Mouse (Mus musculus) cerebellum, adult 9-11 months (tissue): ENCODE measurements at regions not wholly inside any gene's neighbourhood (a gene's known extent, or its start where the extent isn't known, plus 50 kb on each side); places are given as distances from the start of the nearest gene placed in this dataset.

Experiments used
- DNase-seq: peaks from one replicate; pipeline ENCODE4 v3.0.0; 2022

DNA sequence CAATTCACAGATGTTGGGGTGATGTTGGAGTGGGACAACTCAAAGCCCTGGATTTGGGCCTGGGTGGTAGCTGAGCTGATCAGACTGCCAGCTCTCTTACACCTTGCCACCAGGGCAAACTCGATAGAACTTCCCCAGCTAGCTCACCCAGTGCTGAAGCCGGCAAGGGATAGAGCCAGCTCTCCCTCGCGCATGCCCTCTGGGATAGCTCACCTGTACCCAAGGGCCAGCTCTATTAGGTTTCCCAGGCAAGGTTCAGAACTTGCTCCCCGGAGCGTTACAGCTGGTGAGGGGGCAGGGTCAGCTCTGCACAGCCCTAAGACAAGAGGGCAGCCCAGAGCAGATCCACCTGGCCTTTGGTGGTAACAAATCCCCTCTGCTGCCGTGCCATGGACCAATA is 54.1 kb upstream of the 1700012A03Rik start:
- no peak for DNase-seq

DNA sequence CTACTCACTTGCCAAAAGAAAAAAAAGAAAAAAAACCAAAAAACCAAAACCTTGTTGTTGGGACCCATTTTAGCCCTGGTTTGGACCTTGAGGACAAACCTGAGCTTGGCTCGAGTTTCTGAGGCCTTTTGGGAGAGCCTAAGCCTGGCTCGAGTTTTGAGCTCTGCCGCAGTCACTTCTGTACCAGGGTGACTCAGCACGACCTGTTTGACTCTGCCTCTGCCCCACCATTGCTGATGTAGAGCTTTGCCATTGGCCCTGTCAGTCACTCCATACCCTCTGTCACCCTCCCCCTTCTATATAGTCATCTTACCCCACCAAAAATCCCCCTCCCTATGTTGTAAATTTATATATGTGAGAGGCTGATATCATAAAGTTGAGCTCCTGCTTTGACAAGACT is 54.8 kb upstream of the 1700012A03Rik start:
- no peak for DNase-seq

DNA sequence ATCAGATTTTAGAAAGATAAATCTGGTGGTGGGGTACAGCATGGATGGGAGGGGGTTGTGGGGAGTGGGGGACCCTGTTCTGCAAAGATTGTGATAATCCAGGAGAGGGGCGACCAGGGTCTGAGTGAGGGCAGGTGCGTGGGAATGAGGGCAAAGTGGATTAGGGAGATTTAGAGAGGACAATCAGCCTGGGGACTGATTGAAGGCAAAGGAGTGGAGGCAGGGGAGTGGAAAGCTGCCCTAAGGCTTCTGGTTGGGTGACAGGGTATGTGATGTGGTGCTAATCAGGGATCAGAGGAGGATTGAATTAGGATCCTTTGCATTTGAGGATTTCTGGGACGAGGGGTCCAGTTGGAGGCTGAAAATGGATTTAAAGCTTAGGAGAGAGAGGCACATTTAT is 64.3 kb upstream of the 1700012A03Rik start:
- DNase-seq: no peak

DNA sequence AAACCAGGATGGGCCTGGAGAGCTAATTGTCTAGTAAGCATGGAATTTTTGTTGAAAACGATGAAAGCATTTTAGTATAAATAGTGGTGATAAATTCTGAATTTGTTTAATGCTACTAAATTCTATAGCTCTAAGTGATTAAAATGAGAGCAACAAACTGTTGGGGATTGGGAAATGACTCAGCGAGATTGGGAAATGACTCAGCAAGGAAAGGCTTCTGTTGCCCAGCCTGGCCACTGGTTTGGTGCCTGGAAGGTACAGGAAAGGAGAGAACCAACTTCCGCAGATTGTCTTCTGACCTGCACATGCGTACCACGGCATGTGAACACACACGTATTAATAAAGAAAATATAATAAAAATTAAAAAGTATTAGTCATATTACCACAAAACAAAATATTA is 73.3 kb upstream of the 1700012A03Rik start:
- DNase-seq: no peak

DNA sequence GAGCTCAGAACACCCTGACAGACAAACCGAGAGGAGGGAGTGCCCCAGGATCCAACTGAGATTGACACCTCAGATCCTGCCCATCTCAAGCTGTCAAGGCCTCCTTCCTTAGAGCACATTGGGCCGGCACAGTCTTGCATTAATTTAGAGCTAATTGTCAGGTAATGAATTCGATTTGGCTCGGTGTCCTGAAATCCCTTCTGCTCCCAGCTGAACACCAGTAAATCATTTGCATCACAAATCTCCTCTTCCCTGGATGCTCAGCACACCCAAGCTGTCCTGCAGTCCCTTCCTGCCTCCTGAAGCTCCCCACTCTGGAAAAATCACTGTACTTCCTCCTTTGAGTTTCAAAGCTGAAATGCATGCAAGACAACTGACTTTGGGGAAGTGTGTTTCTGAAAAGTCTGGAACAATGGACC is 102.0 kb upstream of the 1700012A03Rik start:
- DNase-seq: no peak

DNA sequence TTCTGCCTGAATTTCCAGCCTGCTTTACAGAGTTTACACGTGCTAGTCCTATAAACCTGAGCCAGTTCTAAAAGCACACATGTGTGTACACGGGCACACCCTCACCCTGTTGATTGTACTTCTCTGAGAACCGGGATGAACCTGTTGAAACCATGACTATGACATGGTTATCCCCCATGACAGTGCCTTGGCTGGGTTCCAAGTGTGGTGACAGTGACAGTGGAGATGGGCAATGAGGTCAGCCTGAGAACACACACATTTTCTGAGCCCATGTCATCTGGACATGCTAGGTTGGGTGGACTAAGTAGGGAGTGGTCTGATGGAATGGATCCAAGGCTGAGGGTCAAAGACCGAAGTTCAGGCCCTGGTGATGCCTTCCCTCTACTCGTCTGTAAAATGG is 103.5 kb upstream of the 1700012A03Rik start:
- no peak for DNase-seq

DNA sequence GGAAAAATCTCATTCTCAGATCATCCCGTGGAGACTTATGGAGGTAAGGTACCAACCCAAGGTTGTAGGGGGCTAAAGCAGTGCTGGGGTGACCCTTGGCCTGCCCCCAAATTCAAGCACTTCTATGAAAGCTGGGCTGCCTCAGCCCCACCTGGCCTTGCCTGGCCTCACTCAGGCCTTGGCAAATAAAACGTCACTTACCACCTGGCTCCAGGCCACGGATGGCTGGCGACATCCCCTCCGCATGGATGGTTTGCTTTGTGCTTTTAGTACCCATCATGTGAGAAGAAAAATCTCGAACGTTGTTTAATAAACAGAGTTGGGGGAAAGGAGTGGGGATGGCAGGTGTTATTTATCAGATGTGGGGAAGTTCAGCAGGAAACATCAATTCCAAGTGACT is 104.7 kb upstream of the 1700012A03Rik start:
- no peak for DNase-seq

DNA sequence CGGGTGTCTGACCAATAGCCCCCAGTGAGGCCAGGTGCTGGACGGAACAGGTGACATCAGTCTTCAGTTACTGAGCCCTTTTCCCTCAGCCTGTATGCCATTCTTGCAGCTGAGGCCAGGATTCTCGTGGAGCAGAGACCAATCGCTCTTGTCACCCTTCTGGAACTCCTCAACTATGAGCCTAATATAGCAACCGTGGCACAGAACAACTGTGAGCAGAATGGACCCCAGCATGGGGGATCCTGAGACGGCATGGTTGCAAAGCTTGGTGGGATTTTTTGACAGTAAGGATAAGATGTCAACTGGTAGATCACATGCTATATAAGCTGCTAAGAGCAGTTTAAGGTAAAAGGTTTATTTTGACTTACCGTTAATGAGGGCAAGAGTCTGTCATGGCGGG is 105.5 kb upstream of the 1700012A03Rik start:
- DNase-seq: no peak

DNA sequence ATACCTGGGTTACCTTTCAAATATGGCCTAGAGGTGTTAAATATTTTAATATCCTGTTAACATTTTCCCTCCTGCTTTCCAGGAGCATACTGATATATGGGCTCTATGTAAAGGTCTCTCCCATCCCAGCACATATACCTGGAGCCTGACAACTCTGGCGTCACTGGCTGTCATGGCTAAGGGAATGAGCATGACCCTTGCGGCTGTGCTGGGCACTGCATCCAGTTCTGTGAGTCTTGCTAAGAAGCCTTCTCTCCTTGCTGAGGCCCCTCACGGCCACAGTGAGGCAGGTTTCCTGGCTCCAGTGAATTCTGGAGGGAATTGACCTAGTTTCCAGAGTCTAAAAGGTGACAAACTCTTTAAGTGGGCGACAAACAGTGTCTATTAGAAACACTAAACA is 107.3 kb upstream of the 1700012A03Rik start:
- DNase-seq: no peak

DNA sequence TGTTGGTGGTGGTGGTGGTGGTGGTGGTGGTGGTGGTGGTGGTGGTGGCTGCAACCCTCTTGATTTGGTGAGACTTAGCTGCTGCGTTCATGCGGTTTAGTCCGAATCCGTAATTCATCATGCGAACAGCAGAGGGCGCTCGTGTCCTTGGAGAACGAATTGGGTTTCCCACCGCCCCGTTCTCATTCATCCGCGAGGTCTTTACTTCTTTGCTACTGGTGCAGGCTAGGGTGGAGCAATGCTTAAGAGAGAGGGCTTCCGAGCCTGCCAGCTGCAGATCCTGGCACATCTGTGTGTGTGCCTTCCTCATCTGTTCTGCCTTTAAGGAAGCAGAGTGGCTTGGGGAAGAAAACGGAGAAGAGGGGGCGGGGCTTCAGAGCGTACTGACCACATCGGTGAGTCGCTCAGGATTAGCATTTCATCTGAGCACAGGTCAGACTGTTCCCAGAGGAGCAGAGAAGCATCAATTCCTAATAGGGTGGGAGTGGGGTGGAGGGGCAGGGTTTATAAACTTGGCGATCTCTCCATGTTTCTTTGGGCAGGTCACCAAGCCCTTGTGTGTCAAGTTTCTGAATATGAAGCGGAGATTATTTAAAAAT is 111.7 kb upstream of the 1700012A03Rik start:
- peak; percentile 71 for DNase-seq

DNA sequence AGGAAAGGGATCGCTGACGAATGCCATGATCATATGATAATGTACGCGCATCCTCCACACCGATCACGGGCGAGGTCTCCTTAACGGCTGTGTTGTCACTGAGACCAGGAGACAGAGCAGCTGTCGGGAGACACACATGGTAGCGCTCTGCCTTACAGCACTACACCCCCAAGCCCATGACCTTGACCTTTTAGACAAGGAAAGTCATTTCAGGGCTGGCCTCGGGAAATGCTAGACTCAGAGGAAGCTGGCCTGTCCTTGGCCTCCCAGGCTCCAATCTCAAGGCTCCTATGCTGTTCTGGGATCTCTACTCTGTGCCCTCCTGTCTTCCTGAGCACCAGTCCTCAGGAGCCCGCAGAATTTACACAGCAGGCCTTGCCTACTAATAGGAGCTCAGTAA is 112.9 kb upstream of the 1700012A03Rik start:
- no peak for DNase-seq

DNA sequence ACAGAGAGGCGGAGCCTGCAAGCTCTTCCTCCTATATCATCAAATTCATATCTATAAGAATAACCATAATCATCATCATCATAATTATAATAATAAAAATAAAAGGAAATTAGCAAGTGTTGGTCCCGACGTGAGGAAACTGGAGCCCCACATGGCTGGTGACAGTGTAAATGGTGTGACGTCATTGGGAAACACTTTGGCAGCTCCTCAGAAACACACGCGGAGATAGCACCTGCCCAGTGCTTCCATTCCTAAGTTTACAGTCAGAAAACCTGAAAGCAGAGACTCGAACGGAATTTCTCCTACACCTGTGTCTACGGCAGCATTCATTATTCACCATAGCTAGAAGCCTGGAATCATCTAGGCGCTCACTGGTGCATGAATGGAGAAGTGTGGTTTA is 115.2 kb upstream of the 1700012A03Rik start:
- DNase-seq: peak; percentile 22

DNA sequence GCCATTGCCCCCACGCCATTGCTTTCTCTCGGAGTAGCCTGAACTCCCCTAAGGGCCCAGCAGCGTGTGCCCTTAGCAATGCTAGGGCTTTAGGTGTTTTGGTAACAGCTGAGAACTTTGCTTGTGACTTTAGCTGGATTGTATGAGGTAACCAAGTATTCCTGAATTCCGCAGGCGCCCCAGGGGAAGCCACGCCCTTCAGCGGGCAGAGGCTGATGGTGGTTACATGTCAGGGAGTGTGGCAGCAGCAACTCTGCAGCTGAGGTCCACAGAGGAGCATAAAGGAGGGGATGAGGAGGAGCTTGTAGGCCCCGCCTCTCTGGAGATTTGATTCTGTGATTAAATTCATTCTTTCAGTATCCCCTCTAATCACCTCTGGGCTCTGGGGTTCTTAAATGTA is 116.1 kb upstream of the 1700012A03Rik start:
- no peak for DNase-seq

DNA sequence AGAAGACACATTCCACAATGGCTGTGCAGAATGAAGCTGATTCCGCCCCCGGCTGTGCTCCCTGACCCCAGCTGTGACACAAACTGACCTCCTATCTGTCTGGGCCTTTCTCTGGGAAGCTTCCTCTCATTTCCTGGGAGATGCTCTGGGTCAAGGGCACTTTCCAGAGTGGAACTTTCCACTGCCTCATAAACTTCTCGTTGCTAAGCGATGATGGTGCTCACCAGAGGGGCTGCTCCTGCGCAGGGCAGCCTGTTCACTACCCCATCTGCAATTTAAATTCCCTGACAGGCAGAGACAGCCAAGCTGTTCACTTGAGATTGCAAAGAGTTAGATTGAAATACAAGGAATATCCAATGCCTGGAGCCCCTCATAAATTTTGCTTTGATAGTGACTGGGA is 116.7 kb upstream of the 1700012A03Rik start:
- DNase-seq: no peak

DNA sequence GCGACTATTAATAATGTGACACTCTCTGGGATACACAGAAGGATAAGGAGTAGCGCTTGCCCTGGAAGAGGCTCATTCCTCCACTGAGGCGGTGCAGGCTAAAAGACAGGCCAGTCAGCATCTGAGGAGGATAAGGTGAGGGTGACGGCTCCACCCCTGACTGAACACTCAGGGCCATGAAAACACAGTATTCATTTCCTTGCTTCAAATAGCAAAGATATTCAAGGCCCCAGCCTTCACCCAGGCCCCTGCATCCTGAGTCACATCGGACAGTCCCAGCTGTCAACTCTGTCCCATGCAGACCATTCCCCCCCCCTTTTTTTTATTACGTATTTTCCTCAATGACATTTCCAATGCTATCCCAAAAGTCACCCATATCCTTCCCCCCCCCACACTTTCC is 118.9 kb upstream of the 1700012A03Rik start:
- no peak for DNase-seq

DNA sequence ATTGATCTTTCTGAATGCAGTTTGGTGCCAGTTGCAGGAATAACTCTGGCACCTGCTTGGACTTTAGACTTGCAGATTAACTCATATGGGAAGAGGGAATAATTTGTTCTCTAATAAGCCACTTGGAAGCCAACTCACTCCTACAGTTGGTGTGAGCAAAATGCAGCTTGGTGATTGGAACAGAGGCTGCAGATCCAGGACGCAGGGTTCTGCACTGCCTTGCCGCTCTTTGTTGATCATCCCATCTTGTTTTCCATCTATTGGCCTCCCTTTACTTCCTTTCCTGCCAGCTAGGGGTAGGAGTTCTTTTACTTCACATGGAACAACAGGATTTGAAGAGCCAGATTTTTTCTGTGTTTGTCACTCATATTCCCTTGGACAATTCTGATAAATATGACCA is 120.9 kb upstream of the 1700012A03Rik start:
- no peak for DNase-seq

DNA sequence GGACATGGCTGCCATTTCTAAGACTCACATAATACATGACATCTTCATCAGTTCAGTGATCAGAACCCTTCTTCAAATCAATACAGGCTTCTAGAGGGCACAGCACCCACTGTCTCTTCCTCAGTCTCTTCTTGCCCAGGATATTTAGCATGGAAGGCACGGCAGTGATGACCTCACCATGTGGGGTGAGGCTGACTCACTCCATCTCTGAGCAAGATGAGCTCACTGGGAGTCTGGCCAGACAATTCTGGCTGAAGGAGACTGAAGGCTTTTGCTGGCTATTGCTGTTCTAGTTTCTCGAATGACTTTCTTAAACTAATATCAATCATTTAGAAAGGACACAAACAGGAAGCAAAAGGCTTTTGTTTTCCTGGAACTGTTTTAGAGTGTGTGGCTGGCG is 122.9 kb upstream of the 1700012A03Rik start:
- peak; percentile 47 for DNase-seq

DNA sequence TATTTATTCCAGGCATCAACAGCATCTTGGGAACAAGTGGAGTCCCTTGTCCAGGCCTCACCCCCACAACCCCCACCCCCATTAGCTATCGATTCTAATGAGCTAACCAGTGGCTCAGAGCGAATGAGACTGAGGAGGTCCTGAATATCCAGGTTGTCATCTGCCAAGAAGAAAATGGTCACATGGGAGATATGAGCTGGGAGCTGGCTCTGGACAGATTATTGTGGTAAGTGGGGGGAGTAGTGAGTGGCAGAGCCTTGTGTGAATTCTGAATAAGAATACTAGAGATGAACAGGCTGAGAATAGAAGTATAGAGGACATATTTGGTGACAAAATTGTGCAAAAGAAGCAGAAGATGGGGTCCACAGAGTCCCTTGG is 125.4 kb upstream of the 1700012A03Rik start:
- no peak for DNase-seq

DNA sequence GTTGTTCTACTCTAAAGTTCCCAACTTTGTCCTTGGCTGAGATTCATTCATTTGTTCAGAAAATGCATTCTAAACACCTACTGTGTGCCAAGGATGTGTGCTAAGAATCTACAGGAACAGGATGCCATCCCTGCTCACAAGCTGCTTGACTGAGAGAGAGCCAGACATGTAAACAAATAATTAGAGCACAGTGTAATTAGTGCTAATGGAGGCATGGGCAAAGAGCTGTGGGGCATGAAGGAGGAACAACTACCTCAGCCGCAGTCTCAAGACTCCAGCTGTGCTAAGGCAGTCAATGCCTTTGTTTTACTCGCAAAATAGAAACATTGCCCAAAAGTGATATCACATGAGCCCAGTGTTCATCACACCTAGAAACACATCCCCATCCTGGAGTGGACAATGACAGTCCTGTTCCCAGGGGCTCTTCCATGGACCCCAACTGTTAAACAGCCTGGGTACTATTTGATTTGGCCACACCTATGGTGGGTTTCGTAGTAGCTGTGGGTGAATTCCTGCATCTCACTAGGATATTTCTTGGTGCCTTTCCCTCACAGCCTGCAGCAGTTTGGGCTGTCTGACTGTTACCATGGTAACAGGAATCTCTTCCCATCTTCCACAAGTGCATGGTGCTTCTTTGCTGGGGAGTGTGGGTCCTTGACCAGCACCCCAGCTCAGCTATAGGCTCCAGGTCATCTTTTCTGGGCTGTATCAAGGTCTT is 125.9 kb upstream of the 1700012A03Rik start:
- no peak for DNase-seq

DNA sequence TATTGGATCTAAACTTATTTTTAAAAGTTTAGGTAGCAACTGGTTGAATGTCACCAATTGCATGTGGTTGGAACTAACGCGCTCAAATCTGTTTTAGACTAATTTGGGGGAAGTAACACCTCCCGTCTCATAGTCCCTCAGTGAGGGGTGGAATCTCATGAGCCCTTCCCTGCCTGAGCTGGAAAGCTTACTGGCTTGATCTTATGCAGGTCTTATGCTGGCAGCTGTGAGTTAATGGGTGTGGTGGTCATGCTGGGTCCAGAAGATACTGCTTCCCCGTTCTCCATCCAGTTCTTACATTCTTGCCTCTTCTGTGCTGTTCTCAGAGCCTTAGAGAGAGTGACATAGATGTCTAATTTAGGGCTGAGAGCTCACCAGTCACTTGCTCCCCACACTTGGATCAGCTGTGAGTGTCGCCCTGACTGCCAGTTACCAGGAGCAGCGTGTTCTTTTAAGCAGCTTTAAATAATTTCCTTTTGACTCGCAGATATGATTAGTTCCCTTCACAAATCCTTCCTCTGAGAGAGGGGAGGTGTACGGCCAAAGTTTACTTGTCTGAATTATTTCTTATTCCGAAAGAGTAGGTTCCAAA is 128.4 kb upstream of the 1700012A03Rik start:
- no peak for DNase-seq

DNA sequence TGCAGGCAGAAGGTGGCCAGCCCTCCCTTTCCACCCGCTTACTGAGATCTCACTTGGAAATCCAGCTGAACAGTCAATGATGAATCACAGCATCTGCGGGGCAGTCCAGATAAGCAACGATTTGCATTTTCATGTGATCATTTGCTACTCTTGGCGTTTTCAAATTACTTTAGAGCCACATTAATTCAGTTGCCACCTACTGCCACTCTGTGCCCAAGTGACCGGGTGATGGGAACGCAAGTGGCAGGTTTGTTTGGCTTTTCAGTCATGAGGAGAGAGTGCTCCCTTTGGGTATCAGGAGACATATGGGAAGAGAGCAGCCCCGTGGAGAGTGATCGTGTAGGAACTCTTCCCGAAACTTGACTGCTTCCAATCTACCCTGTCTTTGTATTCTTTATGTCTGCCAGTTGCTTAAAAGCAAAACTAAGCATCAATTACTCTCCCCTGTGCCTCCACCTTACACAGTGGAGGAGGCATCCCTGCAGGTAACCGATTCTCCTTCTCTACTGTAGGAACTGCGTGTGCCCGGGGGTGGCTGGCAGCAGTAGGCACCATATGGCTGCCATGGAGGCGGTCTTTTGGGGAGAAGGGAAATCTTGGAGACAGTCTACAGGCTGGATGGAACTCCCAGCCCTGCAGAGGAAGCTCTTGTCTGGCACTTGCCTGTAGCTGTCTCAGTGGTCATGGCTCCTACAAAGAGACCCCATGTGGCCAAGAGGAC is 132.5 kb upstream of the 1700012A03Rik start:
- peak; percentile 79 for DNase-seq

DNA sequence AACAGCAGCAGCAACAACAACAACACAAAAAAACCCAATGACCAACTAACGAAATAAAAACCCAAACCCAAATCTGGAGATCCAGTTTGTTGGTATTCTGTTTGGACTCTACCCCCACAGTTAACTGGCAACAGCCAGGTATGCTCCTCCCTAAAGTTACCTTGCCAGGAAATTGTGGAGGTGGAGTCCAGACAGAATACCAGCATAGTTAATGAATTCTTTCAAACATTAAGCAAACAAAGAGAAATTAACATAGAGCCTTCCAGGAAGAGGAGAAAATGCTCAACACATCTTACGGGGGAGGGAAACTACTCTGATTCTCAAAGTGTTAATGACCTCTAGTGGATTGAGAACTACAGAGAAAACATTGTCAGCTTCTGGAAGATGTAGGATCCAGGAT is 148.3 kb upstream of the 1700012A03Rik start:
- DNase-seq: no peak

DNA sequence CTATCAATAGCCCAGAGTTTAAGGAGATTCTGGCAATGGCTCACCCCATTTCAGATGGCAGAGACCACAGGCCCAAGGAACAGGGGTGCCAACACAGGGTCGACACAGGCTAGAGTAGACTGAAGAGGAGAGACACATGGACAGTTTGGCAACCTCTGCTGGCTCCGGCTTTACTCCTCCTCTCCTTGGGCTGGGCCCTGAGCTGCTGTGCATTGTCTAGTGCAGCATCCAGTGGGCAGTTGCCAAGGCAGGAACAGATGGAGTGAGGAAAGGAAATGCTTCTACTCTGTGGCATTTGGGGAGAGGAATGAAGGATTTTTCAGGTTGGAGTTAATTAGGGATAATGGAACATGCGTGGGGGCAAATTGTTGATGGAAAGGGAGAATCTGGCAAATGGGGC is 151.0 kb upstream of the 1700012A03Rik start:
- peak; percentile 27 for DNase-seq

DNA sequence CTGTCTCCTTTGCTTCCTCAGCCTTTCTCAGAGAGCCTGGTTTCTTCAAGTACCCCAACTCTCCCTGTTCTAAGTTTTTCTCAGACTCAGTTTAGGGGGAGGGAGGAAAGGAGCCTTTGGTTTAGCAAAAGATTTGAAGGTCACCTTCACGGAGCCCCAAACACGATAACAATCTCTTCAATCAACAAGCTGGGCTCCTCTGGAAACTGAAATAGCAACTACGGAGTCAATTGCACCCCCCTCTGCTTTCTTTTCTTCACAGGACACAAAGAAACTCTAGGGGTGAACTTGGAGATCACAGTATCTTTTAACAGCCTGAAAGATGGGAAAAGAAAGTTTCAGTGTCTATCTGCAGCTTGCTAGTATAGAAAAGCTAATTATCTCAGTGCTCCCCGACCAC is 151.4 kb upstream of the 1700012A03Rik start:
- no peak for DNase-seq
